Mouse (Mus musculus) limb, embryonic 10.5 days (tissue): ENCODE data around the gene Pga5. TPM values are rescaled to one million over a fixed set of nuclear protein-coding genes. Genes with fewer than 3 reads are reported as not detected.
A peak's percentile ranks its signal among the peaks of the same experiment; 100 is the strongest.

Experiments used
- DNase-seq: peaks from one replicate; pipeline ENCODE4 v3.0.0-alpha.2; 2017; ENCODE audit warnings: low spot score
- H3K27ac ChIP-seq: fragments of 300-500 bp; sonication (generic); 2 replicates; pipeline ENCODE4 v1.5.1; 2016; ENCODE audit warnings: mild to moderate bottlenecking
- H3K27me3 ChIP-seq: fragments of 300-500 bp; sonication (generic); 2 replicates; pipeline ENCODE4 v1.6.1; 2016; ENCODE audit warnings: low read depth, mild to moderate bottlenecking; ENCODE audit not compliant: poor library complexity, severe bottlenecking
- H3K36me3 ChIP-seq: fragments of 300-500 bp; sonication (generic); 2 replicates; pipeline ENCODE4 v1.6.1; 2016; ENCODE audit warnings: mild to moderate bottlenecking, moderate library complexity
- H3K4me1 ChIP-seq: fragments of 300-500 bp; sonication (generic); 2 replicates; pipeline ENCODE4 v1.6.1; 2016
- H3K4me3 ChIP-seq: fragments of 300-500 bp; sonication (generic); 2 replicates; pipeline ENCODE4 v1.5.1; 2016; ENCODE audit warnings: mild to moderate bottlenecking, moderate library complexity
- H3K9me3 ChIP-seq: fragments of 300-500 bp; sonication (generic); replicated peaks from 2 replicates; pipeline ENCODE4 v1.6.1; 2016; ENCODE audit warnings: mild to moderate bottlenecking
- WGBS: fragments of 180-500 bp; shearing (Covaris S2); methylation state at CpG from one replicate; pipeline ENCODE4 v1.1.7; 2016; 5-methylcytosine and 5-hydroxymethylcytosine counted together
- polyA plus RNA-seq: library from polyadenylated mRNA; unstranded; fragments of >200 nt; fragmentation: Nextera tagmentation; extraction: Ambion mirVana; gene quantifications from 2 replicates; pipeline ENCODE4 v1.2.1, GENCODE M21; 2016

Gene Pga5
- polyA plus RNA-seq, 1 experiment from 2014 or later, result not detected

GRCm38 (mm10) chr19:10678772-10679067 is 849 bp upstream of the Pga5 start:
- Histone ChIP-seq H3K9me3 (no peaks in the 10 kb centered on the region), H3K4me3 (no peak overlapping the region), H3K27ac (no peak overlapping the region), H3K36me3 (no peaks in the 10 kb centered on the region), H3K27me3 (no peaks in the 10 kb centered on the region), H3K4me1 (no peaks in the 10 kb centered on the region)
- WGBS, result 70% methylated on average over 1 of the region's 1 CpGs
- no peak for DNase-seq

DNA sequence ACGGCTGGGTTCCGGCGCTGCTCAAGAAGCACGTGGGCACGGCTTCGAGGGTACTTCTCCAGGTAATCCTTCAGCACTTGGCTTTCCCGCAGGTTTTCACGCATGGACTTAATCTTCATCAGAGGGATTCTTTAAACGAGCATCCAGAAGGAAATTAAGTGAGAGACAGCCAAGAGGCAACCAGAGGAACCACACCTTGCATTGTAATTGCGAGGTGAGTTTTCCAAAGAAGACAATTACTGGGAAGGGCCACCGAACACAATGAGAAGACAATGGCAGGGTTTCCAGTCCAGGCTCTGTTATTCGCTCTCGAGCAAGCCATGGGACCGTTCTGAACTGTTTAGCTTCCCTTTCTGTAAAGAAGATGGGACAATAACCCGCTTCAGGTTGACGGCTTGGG is 1.2 kb downstream of the Pga5 start:
- no peaks in the 10 kb centered on the region for H3K9me3 ChIP-seq
- DNase-seq, result no peak
- WGBS, result 89% methylated on average over 16 of the region's 16 CpGs
- no peak overlapping the region for H3K27ac ChIP-seq
- H3K4me1 ChIP-seq, result no peaks in the 10 kb centered on the region
- H3K27me3 ChIP-seq, result no peaks in the 10 kb centered on the region
- H3K36me3 ChIP-seq, result no peaks in the 10 kb centered on the region
- no peak overlapping the region for H3K4me3 ChIP-seq

DNA sequence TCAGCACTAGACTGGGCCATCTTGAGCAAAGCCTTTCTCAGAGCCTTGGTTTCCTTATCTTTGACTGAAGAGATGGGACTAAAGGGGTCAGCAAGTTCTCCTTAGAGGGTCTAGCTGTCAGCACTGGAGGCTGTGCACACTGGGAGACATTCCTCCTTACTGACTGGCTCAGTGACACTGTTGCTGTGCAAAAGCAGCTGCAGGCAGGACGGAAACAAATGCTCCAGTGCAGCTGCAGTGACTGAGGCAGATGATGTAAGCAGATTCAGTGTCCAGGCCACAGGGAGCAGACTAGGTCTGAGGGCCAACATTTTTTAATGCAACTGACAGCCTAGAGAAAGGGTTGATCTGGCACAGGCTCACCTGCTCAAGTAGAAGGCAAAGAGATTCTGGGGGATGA is 4.6 kb downstream of the Pga5 start:
- Histone ChIP-seq H3K9me3 (no peaks in the 10 kb centered on the region), H3K27me3 (no peaks in the 10 kb centered on the region), H3K4me1 (0 out of 2 replicates have a peak, but pooled peaks cover 3% of the 10 kb centered on the region), H3K27ac (no peak overlapping the region), H3K4me3 (no peak overlapping the region), H3K36me3 (no peaks in the 10 kb centered on the region)
- WGBS, result 42% methylated on average over 1 of the region's 1 CpGs
- no peak for DNase-seq

DNA sequence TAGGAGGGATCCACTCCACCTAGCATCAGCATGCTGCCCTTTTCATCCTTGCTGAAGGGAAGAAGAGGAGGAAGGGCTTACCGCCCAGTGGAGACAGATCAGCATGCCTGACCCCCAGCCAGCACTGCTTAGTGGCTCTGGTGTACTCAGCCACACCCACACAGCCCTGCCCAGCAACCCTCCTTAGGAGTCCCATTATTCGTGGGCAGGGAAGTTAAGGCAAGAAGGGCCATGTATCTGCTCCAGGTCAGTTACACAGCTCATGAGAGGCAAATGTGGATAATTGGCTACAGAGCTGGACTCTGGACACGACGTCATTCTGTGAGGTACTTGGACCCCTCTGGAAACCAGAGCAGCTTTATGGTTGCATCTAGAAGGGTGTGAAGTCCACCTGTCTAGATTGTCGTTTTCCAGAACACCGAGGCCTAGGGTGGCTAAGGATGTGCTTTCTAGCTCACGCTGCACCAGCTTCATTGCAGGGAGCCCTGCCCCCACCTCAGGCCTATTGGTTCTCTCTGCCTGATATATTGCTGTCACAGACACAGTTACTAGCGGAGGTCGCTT is 5.9 kb downstream of the Pga5 start:
- DNase-seq, result no peak
- Histone ChIP-seq H3K4me1 (0 out of 2 replicates have a peak, but pooled peaks cover 3% of the 10 kb centered on the region), H3K27me3 (no peaks in the 10 kb centered on the region), H3K9me3 (no peaks in the 10 kb centered on the region), H3K4me3 (no peak overlapping the region), H3K27ac (no peak overlapping the region), H3K36me3 (no peaks in the 10 kb centered on the region)
- WGBS, result 49% methylated on average over 9 of the region's 9 CpGs

- Histone ChIP-seq H3K9me3 (no peaks in the 10 kb centered on the region), H3K4me3 (no peak overlapping the region), H3K27me3 (no peaks in the 10 kb centered on the region), H3K4me1 (0 out of 2 replicates have a peak, but pooled peaks cover 3% of the 10 kb centered on the region), H3K27ac (no peak overlapping the region), H3K36me3 (no peaks in the 10 kb centered on the region)
- no peak for DNase-seq
- WGBS, result 91% methylated on average over 4 of the region's 4 CpGs
These were observed 6.6 kb downstream of the Pga5 start for GRCm38 (mm10) chr19:10671319-10671718.

- Histone ChIP-seq H3K27ac (no peak overlapping the region), H3K4me3 (no peak overlapping the region), H3K4me1 (0 out of 2 replicates have a peak, but pooled peaks cover 3% of the 10 kb centered on the region), H3K9me3 (no peaks in the 10 kb centered on the region), H3K36me3 (no peaks in the 10 kb centered on the region), H3K27me3 (no peaks in the 10 kb centered on the region)
- 30% methylated on average over 2 of the region's 2 CpGs for WGBS
- peak; percentile 75 for DNase-seq
These were observed 12.4 kb downstream of the Pga5 start for GRCm38 (mm10) chr19:10665499-10665898.

DNA sequence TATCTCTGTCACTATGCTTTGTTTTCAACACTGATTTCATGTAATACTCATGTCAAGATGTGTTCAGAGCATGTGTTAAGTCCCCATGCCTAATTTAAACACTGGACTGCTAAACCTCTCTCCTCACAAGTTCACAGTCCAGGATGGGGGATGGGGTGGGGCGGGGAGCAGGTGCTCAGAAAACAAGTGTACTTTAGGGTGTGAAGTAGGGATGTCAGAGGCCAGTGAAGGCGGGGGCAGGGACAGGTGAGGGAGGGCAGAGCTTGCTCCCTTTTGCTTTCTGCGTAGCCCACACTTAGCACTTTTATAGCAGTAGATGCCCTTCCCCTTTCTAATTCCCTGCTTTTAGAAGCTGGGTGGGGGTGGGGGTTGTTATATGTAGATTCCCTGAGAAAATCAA is 12.8 kb downstream of the Pga5 start:
- H3K4me3 ChIP-seq, result no peak overlapping the region
- WGBS, result 60% methylated on average over 3 of the region's 3 CpGs
- no peak overlapping the region for H3K27ac ChIP-seq
- H3K9me3 ChIP-seq, result no peaks in the 10 kb centered on the region
- 0 out of 2 replicates have a peak, but pooled peaks cover 3% of the 10 kb centered on the region for H3K4me1 ChIP-seq
- no peak for DNase-seq
- no peaks in the 10 kb centered on the region for H3K36me3 ChIP-seq
- H3K27me3 ChIP-seq, result no peaks in the 10 kb centered on the region

- Histone ChIP-seq H3K4me3 (no peak overlapping the region), H3K4me1 (no peaks in the 10 kb centered on the region), H3K27me3 (no peaks in the 10 kb centered on the region), H3K9me3 (no peaks in the 10 kb centered on the region), H3K27ac (no peak overlapping the region), H3K36me3 (no peaks in the 10 kb centered on the region)
- DNase-seq, result no peak
- WGBS, result 75% methylated on average over 3 of the region's 3 CpGs
These were observed 15.2 kb downstream of the Pga5 start for GRCm38 (mm10) chr19:10662665-10663064.

GRCm38 (mm10) chr19:10661919-10662318 is 16.0 kb downstream of the Pga5 start:
- H3K27ac ChIP-seq, result no peak overlapping the region
- no peaks in the 10 kb centered on the region for H3K9me3 ChIP-seq
- no peak overlapping the region for H3K4me3 ChIP-seq
- no peaks in the 10 kb centered on the region for H3K36me3 ChIP-seq
- 80% methylated on average over 2 of the region's 2 CpGs for WGBS
- no peaks in the 10 kb centered on the region for H3K27me3 ChIP-seq
- DNase-seq, result no peak
- no peaks in the 10 kb centered on the region for H3K4me1 ChIP-seq

GRCm38 (mm10) chr19:10661373-10661772 is 16.5 kb downstream of the Pga5 start:
- Histone ChIP-seq H3K27ac (no peak overlapping the region), H3K36me3 (no peaks in the 10 kb centered on the region), H3K4me1 (peaks cover 3% of the 10 kb centered on the region; the same call in 1 of the 2 replicates), H3K27me3 (no peaks in the 10 kb centered on the region), H3K9me3 (no peaks in the 10 kb centered on the region), H3K4me3 (no peak overlapping the region)
- DNase-seq, result no peak
- 81% methylated on average over 5 of the region's 5 CpGs for WGBS

DNA sequence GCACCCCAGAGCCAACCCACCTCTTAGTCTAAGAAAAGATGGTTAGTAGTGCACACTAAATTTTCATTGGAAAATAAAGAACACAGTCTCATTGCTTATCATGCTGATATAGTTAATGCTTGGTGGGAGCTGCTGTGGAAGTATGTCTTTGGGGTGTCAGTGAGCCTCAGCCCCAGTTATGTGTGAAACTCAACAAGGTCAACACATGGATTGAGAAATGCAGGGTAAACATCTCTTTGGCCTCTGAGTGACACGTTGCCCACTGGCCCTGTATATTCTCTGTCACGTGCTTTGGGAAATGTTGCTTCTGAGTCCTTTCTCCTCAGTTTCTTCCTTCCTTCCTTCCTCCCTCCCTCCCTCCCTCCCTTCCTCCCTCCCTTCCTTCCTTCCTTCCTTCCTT is 19.5 kb downstream of the Pga5 start:
- Histone ChIP-seq H3K9me3 (no peaks in the 10 kb centered on the region), H3K27ac (no peak overlapping the region), H3K4me3 (no peak overlapping the region), H3K4me1 (peaks cover 7% of the 10 kb centered on the region), H3K36me3 (no peaks in the 10 kb centered on the region), H3K27me3 (no peaks in the 10 kb centered on the region)
- 79% methylated on average over 2 of the region's 2 CpGs for WGBS
- DNase-seq, result no peak

- Histone ChIP-seq H3K36me3 (no peaks in the 10 kb centered on the region), H3K27ac (no peak overlapping the region), H3K9me3 (no peaks in the 10 kb centered on the region), H3K4me1 (peaks cover 7% of the 10 kb centered on the region), H3K27me3 (no peaks in the 10 kb centered on the region), H3K4me3 (no peak overlapping the region)
- no peak for DNase-seq
- WGBS, result 78% methylated on average over 5 of the region's 5 CpGs
These were observed 20.1 kb downstream of the Pga5 start for GRCm38 (mm10) chr19:10657742-10658141.

DNA sequence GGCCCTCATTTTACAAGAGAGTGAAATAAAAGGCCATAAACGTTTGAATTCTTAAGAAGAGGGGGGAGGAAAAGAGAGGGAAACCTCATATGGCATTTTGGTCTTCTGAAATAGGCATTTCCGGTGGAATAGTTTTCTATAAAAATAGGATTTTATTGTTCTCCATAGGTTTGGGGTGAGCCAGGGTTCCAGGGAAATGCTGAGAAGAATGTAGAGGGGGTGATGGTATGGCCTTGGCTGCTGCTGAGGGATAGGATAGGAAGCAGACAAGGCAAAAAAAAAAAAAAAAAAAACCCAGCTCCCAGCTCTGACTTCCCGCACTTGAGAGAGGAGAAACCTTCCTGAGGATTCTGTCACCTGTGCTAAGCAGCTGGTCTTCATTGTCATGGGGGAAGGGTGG is 21.8 kb downstream of the Pga5 start:
- Histone ChIP-seq H3K36me3 (no peaks in the 10 kb centered on the region), H3K4me1 (peaks cover 7% of the 10 kb centered on the region), H3K27ac (no peak overlapping the region), H3K27me3 (no peaks in the 10 kb centered on the region), H3K9me3 (no peaks in the 10 kb centered on the region), H3K4me3 (no peak overlapping the region)
- 58% methylated on average over 3 of the region's 3 CpGs for WGBS
- no peak for DNase-seq

DNA sequence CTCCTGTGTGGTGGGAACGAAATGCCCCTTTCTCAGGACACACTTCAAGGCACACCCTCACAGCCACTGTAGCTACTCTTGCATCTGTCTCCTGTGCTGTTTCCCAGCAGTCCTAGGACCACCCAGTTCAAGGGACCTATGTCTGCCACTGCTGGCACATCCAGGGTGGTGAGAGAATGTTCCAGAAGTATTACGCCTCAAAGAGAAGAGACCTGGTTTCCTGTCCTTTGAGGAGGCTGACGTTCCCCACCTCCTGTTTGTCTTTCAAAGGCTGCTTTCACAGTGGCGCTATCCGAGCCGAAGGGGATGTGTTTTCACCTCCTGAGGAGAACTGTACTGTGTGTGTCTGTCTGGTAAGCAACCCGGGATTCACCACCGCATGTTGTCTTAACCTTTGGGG is 29.7 kb downstream of the Pga5 start:
- H3K4me1 ChIP-seq, result 0 out of 2 replicates have a peak, but pooled peaks cover 7% of the 10 kb centered on the region
- H3K4me3 ChIP-seq, result no peak overlapping the region
- H3K36me3 ChIP-seq, result no peaks in the 10 kb centered on the region
- 79% methylated on average over 8 of the region's 8 CpGs for WGBS
- H3K27me3 ChIP-seq, result no peaks in the 10 kb centered on the region
- H3K9me3 ChIP-seq, result no peaks in the 10 kb centered on the region
- H3K27ac ChIP-seq, result no peak overlapping the region
- DNase-seq, result no peak
